Mouse (Mus musculus) CD4-positive helper T cell, adult 2 months (primary cell): ENCODE measurements around the gene Trappc6a.

ENCODE experiments used
- DNase-seq: peaks from one replicate; pipeline ENCODE4 v3.0.0-alpha.2; 2012; ENCODE audit warnings: low read depth, missing footprints, low spot score

Gene Trappc6a

GRCm38 (mm10) chr7:19508150-19508923 lies at the start of gene Trappc6a, which contains the start of gene Bloc1s3:
TSS of gene Trappc6a (plus strand) at chr7:19508395.
TSS of gene Bloc1s3 (minus strand) at chr7:19508367.
- DNase-seq = peak; percentile 94

GRCm38 (mm10) chr7:19458591-19459111 lies 49.5 kb upstream of the Trappc6a start, which contains the start of gene Mark4:
TSS of gene Mark4 (minus strand) at chr7:19458821.
- DNase-seq = peak; percentile 83

- no peak for DNase-seq
Measured at GRCm38 (mm10) chr7:19459144-19459870, 48.9 kb upstream of the Trappc6a start.

- DNase-seq = no peak
Measured at GRCm38 (mm10) chr7:19460500-19460899, 47.7 kb upstream of the Trappc6a start.

- peak; percentile 63 for DNase-seq
Measured at GRCm38 (mm10) chr7:19461488-19461887, 46.7 kb upstream of the Trappc6a start.

- no peak for DNase-seq
Measured at GRCm38 (mm10) chr7:19462443-19462842, 45.8 kb upstream of the Trappc6a start.

- no peak for DNase-seq
Measured at GRCm38 (mm10) chr7:19462884-19463381, 45.3 kb upstream of the Trappc6a start, which contains the start of gene Exoc3l2. TSS of gene Exoc3l2 (plus strand) at chr7:19463331.

GRCm38 (mm10) chr7:19464367-19465307 lies 43.6 kb upstream of the Trappc6a start:
- no peak for DNase-seq

GRCm38 (mm10) chr7:19466602-19467145 lies 41.5 kb upstream of the Trappc6a start:
- DNase-seq = no peak

GRCm38 (mm10) chr7:19467638-19468037 lies 40.6 kb upstream of the Trappc6a start:
- DNase-seq = no peak

GRCm38 (mm10) chr7:19468279-19468678 lies 39.9 kb upstream of the Trappc6a start:
- DNase-seq = no peak

- DNase-seq = no peak
Measured at GRCm38 (mm10) chr7:19469404-19469803, 38.8 kb upstream of the Trappc6a start.

GRCm38 (mm10) chr7:19470308-19470707 lies 37.9 kb upstream of the Trappc6a start:
- no peak for DNase-seq

GRCm38 (mm10) chr7:19472403-19472802 lies 35.8 kb upstream of the Trappc6a start:
- DNase-seq = no peak

- DNase-seq = peak; percentile 52
Measured at GRCm38 (mm10) chr7:19473875-19474443, 34.2 kb upstream of the Trappc6a start.

GRCm38 (mm10) chr7:19477084-19477483 lies 31.1 kb upstream of the Trappc6a start:
- DNase-seq = no peak

GRCm38 (mm10) chr7:19477624-19478384 lies 30.4 kb upstream of the Trappc6a start:
- no peak for DNase-seq

GRCm38 (mm10) chr7:19483281-19483680 lies 24.9 kb upstream of the Trappc6a start:
- DNase-seq = no peak

- DNase-seq = no peak
Measured at GRCm38 (mm10) chr7:19485488-19485887, 22.7 kb upstream of the Trappc6a start.

- no peak for DNase-seq
Measured at GRCm38 (mm10) chr7:19486549-19486948, 21.6 kb upstream of the Trappc6a start.
